Mouse (Mus musculus) heart, adult 9 months (tissue): ENCODE measurements at regions not wholly inside any gene's neighbourhood (a gene's known extent, or its start where the extent isn't known, plus 50 kb on each side); places are given as distances from the start of the nearest gene placed in this dataset.

Experiments used
- DNase-seq, 2 experiments: peaks; one replicate each; pipeline ENCODE4 v3.0.0; 2022; ENCODE audit warnings: low spot score in 2 of 2

DNA sequence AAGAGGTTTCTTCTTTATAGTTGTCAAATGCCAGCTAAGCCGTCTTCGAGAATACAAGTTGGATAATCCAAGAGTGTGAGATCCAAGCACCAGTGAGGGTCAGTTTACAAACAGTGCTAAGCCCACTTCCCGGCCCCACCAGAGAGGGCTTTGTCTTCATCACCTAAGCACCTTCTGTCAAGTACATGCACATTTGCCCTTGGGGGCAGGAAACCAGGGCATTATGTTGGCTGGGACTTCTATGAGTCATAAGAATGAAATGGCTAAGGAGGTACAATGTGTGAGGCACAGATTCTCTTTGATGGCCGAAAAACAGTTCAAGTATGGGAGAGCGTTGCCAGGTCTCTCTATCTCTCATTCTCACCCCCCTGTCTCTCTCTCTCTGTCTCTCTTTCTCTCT lies 387.1 kb downstream of the Nedd1 start:
- no peak for DNase-seq

DNA sequence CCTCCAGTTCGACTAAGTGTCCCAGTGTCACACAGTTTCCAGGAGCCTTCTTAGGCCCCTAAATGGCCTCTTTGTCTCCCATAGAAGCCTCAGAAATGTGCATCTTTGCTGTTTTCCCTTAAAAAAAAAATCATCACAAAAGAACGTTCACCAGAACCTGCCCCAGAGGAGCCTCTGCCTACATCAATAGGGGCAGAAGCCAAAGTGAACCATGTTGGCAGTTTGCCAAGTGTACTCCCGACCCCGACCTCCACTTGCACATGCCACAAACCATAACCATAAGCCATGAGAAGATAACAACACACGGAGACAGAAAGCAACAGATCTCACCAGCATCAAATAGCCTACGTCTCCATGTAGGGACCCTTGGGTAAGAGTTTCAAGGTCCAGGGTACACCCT lies 388.4 kb downstream of the Nedd1 start:
- DNase-seq: no peak

DNA sequence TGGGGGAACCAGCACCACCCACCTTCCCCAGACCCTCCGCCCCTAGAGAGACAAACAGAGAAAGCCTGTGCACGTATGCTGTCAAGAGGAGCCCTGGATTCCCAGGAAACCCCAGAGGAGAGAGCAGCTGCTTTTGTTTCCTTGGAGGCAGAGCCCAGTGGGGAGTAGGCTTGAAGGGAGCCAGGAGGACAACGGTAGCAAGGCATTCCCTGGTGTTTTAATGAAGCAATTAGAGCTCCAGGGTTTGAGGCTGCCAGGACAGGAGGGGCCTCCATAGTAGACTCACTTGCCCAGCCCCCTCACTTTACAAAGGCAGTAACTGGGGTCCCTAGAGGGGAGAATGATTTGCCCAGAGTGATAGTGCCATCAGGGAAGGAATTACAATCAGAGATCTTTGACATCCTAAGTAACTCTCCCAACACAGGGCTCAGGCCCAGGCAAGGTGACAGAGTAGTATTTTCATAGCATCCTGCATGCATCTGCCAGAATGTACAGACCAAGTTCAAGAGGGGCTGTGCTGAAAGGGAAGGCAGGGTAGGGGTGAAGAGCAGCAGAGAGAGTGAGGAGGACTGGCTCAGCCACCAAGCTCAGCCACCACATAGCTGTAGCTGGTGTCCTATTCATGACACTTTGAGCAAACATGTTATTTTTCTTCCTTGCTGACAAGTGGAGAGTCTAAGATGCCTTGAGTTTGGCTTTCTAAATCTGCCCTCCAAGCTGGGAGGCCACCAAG lies 389.0 kb downstream of the Nedd1 start:
- no peak for DNase-seq

DNA sequence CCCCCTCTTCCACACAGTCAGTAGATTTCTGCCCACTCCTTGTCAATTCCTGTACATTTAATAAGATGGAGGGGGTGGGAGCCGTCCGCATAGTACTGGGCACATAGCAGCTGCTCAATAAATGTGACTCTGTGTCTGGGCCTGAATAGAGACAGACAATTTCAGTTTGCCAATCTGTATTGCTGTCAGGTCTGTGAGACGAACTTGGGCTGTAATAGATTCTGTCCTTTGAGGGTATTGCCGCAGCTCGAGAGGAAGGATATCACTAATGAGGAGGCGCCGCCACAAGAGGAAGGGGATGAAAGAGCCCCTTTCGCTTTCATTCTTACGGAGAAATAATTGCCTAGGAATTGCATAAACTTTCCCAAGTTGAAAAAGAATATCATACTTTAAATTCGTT lies 392.1 kb downstream of the Nedd1 start:
- no peak for DNase-seq

DNA sequence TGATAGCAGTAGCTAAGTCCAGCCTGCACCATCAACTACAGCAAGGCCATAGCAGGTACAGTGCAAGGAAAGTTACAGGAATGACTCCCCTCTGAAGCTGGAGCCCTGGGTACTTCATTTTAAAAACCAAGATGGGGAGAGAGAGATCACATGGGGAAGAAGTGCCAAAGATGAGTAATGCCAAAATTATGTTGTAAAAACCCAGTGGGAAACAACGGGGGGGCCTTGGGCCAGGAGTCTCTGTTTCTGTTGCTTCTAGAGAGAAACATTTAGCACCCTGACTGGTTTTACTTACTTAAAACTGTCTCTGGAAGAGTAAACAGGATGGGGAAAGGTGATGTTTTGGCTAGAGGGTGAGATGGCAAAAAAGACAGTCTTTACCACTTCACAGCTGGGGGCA lies 392.6 kb downstream of the Nedd1 start:
- no peak for DNase-seq

DNA sequence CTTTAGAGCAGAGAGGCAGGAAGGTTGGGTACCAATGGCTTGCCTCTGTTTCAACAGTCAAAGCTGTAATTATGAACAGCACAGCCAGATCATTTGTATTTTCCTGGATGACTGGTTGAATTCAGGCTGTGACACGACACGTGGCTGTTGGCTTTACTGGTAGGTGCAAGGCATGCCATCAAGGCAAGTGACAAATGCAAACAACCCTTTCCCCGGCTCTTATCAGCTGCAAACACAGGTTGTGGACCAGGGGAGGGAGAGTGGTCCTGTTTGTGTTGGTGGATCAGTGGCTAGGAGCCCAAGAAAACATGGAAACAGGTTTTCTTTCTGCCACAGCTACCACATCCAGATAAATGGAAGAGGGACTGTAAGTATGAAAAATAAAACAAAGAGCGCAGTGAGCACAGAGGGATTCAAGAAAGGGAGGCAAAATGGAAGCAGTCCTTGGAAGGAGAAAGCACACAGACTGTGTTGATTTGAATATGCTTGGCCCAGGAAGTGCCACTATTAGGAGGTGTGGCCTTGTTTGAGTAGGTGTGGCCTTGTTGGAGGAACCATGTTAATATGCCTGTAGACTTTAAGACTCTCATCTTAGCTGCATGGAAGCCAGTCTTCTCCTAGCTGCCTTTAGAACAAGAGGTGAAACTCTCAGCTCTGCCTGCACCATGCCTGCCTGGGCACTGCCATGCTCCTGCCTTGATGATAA lies 396.8 kb downstream of the Nedd1 start:
- no peak for DNase-seq

DNA sequence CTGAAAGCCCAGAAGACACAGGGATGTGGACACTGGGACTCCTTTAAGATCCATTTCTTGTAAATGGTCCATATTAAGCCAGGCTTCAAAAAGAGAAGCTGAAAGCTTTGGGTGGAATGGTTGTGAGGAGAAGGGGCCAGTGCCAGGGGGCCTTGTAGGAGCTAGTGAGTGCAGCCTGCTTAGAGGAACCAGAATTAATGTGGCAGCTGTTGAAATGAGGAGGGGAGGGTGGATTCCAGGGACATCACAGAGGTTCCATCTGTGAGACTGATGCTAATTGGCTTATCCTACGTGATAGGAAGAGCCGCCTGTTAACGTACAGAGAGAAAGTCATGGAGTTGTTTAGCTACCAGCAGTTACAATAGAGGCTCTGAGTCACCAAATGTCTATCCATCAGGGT lies 407.6 kb downstream of the Nedd1 start:
- DNase-seq: no peak

DNA sequence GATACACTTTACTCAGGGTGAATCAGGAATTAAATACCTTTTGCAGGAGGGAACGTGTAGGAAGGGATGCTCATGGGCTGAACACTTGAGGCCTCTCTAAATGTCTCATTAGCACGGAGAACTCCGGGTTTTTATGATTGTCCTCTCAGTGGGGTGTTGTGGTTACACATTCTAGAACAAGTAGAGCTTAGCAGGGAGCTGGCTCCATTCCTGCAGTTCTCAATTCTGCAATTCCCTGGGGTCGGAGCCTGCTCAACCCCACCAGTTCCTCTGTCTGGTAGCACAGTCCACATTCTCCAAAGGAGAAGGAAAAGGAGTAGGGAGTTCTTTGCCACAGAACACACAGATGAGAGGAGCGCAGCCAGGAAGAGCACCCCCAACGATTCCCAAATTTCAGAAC lies 409.9 kb downstream of the Nedd1 start:
- DNase-seq: no peak

DNA sequence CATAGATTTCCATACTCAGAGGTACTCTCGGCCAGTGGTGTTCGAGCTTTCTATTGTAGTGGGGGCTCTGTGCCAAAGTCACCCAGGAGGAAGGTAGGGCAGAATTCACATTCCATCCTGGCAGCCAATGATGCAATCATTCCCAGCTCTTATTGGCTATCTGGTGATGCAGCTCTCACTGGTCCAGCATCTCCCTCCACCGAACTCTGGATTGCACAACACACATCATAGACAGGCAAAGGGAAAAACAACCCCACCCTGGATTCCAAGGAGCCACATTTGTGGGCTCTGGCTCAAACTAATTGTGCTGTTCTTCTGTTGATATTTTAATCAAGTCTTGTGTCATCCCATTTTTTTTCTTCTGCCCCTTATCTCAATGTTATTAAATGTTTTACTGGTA lies 413.6 kb downstream of the Nedd1 start:
- DNase-seq: peak; percentile 2 to 5

DNA sequence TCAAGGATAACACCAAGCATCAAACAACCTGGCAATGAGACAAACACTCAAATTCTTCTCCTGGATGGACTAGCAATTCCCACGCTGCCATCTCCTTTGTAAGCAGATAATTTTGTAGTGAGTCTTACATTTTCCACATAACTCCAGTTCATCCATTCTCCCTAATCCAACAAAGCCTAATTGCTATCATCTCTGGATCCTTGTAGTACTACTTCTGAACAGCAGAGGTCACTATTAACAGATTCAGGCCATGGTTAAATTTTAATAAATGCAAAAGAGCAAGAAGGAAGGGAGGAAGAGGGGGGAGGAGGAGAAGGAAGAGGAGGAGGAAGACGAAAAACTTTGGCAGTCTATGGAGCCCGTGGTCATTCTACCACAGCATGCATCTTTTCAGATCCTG lies 414.4 kb downstream of the Nedd1 start:
- DNase-seq: peak in 1 of 2 experiments; percentile 1

DNA sequence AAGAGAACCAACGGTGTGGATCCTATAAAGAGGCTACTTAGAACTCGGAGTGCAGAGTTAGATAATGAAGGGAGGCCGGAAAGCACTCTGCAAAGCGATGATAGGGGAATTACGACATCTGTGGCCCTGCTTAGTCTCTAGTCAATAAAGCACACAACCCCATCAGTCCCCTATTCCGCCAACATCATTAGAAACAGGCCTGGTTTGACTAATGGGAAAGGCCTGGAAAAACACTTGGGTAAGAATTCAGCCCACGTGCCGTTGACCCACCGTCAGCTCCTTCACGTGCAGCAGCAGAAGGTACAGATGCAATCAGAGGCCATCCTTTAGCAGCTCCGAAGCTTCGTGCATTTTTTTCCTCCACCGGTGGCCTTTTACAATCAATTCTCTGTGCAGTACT lies 423.5 kb downstream of the Nedd1 start:
- DNase-seq: no peak

DNA sequence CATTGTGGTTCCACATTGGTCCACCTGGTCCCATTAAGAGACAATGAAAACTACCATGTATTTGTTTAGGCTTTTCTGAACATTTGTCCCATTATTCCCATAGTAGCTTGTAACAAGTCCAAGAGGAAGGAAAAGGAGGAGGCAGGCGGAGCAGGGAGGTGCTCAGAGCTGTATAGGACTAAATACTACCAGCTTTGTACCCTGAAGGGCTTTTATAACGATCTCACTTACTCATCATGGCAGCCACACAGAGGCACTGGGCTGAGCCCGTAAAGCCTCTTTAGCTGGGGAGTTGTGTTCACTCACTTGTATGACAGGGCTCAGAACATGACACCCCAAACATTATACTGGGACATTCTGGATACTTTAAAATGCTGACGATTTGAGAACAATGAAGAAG lies 425.4 kb downstream of the Nedd1 start:
- no peak for DNase-seq

DNA sequence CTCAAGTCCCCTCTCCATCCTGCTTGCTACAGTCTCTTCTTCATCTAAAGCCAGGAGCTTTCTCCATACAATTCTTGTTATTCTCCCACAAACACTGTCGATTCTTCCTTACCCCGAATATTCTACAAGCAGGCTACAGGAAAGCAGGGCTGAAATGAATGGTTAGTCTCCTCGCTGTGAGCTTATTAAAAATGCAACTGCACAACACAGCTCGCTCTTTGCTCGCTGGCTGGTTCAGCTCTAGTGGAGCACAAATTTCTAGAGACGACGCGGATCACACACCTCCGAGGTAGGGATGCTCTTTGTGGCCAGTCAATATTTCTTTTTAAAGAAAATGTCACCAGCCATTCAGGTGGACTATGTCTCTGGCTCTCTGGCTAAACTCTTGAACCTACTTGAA lies 425.9 kb downstream of the Nedd1 start:
- no peak for DNase-seq

DNA sequence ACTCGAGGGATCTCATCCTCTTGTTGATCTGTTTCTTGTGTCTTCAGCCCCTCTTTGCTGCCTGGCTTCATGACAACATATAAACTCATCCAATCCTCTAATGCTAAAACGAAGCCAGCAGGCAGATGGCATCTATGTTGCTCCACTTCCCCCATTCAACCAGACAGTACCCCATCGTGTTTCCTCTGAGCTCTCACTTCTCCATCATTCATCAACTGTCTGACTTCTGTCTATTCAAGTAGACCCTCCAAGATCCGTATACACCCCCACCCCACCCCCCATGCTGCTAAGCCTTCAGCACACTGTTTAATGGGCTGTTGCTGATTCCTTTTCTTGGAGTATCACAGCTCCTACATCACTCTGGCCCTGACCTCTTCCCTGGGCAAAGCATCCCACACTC lies 429.0 kb downstream of the Nedd1 start:
- no peak for DNase-seq

DNA sequence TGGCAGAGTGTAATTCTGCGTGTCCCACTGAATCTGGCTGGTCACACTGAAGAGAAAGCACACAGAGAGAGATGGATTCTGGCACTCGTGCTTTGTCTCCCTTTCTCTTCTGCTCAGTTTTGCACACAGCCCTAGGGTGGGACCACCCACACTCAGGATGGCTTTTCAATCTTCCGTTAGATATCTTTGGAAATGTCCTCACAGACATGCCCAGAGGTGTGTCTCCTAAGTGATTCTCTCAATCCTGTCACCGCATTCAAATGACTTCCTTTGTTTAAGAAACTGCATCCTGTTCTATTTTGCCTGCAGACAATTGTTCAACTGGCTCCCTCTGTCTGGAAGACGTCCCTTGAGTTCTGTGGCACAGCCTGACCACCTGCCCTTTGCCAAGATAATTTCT lies 433.0 kb downstream of the Nedd1 start:
- DNase-seq: no peak

DNA sequence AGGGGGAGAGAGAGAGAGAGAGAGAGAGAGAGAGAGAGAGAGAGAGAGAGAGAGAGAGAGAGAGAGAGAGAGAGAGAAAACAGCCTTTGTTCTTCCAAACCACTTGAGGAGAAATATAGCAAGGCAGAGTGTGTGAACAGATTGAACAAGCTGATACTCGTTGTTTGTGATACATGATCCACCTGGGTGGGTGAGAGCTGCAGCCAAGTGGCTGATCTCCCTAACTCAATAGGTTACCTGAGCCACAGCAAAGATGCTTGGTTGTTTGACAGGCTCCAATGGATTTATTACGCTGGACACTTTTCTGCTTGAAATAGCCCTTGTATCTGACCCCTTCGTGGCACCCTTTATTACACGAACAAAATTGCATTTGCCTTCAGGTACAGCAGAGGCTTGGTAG lies 438.0 kb downstream of the Nedd1 start:
- DNase-seq: no peak

DNA sequence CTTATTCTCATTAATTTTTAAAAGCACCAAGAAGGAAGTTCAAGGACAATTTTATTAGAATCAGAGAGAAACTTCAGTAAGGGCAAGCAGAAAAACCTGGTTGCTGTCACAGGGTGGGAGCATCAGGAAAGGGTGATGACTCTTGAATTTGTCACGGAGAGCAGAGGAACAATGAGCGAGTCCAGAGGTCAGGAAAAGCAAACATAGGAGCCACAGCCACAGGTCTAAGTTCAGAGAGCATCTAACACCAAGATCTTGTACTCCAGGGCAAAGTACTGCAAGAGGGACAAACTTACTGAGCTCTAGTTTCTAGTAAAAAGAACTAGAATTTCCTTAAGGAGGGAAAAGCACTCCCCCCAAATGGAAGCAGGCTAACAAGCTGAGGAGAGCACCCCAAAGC lies 444.2 kb downstream of the Nedd1 start:
- DNase-seq: no peak

DNA sequence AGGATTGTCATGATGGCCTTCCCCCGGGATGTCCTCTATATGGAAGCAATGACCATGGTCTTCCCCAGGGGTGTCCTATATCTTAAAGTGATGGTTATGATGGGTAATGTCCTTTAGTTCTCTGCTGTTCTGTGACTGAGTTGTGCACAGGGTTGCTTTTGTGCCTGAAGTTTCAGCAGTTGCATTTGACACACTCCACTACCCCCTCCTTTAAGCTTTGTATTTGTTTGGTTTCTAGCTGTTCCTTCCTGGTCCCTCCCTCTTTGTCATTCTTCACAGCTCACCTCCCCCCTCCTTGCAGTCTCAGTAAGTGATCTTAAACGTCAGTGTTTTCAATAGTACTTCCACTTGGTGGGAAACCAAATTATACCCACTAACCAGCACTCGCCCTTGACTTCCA lies 464.4 kb downstream of the Nedd1 start:
- no peak for DNase-seq

DNA sequence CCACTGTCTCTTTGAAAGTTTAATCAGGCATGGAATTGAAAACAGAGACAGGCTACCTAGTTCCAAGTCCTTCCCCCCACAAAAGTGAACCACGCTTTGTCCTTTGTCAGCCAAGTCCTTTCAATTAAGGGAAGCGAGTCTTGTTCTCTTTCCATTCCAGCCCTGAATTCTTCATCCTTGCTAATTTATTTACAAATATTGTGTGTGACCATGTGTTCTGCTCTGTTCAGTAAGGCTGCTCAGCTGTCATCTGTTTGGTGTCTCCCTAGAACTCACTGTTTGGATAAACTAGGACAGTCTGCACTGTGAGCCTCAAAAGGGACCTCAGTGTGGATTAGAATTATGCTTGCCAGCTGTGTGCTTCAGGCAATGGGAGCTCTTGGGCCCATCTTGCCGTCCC lies 473.6 kb downstream of the Nedd1 start:
- no peak for DNase-seq

DNA sequence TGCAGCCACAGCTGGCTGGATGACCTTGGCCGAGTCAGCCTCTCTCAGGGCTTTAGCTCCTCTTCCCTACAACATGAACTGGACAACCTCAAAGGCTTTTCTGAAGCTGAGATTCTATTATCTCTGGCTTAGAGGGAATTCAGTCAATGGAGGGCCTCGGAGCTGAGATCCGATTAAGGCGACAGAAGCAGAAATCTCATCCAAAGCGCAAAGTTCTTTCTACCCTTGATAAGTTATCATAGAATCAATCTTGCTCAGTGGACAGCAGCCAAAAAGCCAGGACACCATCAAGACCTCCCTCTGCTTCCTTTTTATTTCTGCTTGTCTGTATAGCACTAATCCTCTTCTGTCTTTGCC lies 474.8 kb downstream of the Nedd1 start:
- no peak for DNase-seq

DNA sequence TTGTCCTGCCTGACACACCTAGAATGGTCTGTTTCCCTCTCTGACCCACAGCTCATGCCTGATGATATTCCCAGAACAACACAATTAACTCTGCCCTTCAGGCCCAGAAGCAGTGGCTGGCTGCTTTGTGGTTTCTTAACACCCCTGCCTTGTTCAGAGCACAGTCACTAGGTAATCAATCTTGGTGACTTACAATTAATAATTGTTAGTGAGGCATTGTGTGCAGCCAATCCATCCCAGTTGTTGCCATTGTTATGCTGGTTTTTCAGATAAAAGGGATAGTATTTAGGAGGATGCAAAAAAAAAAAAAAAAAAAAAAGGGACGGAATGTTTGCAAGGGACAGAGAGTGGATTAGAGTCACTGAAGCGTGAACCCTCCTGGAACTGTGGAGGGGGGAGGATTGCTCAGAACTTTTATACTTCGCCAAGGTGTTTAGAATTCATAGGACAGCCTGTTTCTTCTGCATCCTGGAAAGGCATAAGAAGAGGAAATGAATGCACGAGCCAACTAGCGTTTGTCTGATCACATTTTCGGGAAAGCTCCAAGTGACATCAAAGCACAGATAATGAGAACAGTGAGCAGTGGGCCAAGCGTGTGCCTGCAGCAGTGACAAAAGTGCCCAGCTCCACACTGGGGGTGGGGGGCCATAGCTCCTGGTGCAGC lies 475.3 kb downstream of the Nedd1 start:
- DNase-seq: no peak

DNA sequence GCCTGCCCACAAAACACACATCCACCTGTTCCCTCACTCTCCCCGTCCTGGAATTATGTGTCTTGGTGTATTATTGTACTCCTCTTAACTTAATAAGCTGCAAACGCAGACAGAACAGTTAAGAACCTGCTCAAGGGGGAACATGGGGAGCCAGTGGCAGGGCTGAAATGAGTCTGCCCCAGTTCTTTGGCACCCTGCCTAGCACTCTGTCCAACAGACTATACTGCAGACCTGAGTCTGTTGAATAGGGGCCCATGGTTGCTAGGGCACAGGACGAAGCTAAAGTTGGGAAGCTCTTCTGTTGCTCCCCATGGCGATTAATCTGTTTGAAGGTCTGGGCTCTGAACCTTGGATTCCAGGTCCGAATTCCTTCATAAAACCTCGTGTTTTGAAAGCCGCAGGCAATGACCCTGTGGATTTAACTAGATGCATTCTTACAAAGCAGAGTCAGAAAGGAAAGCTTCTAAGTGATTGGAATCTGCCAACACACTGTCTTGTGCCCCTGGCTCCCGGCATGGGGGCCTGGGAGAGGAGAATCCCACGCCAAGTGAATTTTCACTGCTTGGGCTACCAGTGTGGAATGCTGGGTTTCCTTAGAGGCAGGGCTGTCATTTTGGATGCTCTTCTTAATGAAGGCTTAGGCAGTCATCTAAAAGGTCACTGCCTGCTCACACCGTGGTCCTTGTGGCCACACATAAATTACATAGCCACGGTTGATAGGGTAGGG lies 479.3 kb downstream of the Nedd1 start:
- DNase-seq: no peak

DNA sequence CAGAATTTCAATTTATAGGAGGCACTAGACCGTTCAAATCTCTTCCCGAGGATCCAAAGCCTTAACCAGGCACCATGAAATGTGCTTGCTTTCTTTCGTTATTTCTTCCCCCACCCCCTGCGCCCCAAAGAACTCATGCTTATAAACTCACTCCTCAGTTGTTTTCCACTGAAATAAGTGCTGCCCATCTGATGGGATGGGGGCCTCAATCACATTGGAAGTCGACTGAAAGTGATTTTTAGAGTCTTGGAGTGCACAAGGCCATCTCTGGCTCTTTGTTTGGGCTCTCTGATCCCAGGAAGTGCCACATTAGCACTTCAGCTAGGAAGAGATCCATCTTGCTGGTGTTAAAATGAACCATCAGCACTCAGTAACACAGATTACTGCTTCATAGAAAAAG lies 484.3 kb downstream of the Nedd1 start:
- no peak for DNase-seq
